Mouse (Mus musculus) retina, postnatal 1 day (tissue): ENCODE data around the gene Pik3r3.
A peak's percentile ranks its signal among the peaks of the same experiment; 100 is the strongest.

ENCODE experiments used
- DNase-seq: peaks from one replicate; pipeline ENCODE4 v3.0.0-alpha.2; 2012

The Pik3r3 gene

GRCm38 (mm10) chr4:116220071-116220650 is 1.3 kb upstream of the Pik3r3 start:
- DNase-seq, result peak; percentile 42

DNA sequence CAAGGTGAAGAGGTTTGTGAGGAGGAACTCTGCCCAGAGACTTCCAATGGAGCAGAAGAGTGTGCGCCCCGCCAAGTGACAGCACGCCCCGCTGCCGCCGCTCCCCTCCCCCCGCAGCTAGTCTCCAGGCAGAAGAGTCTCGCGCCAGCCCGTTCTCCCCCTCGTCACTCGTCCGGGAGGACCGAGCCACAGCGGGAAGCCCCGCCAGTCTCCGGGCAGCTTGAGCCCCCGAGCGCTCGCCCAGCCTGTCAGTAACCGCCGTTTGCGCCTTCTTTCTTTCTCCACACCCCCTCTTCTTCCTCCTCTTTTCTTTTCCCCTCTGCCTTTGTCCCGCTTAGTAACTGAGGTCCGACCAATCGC is 658 bp upstream of the Pik3r3 start:
- no peak for DNase-seq

GRCm38 (mm10) chr4:116221996-116222842 is 801 bp downstream of the Pik3r3 start:
- peak; percentile 48 for DNase-seq

- no peak for DNase-seq
These were observed 1.4 kb downstream of the Pik3r3 start for GRCm38 (mm10) chr4:116222843-116223119.

DNA sequence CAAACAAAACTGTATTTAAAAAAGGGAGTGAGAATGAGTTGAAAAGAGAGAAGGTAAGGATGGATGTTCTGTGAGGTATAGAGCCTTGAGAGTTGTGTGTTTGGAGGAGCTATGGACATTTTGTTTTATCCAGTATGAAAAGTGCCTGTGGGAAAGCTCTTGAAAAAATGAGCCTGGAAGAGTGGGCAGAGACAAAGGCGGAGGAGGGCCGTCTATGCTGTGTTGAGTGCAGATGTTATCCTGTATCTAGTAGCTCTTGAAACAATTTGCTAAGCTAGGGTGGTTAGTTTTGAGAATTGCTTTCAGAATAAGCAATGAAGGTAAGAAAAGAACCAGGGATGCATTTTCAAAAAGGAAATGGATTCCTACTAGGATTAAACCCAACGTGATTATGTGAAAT is 22.0 kb downstream of the Pik3r3 start:
- no peak for DNase-seq

GRCm38 (mm10) chr4:116244240-116244639 is 22.8 kb downstream of the Pik3r3 start:
- DNase-seq, result no peak

DNA sequence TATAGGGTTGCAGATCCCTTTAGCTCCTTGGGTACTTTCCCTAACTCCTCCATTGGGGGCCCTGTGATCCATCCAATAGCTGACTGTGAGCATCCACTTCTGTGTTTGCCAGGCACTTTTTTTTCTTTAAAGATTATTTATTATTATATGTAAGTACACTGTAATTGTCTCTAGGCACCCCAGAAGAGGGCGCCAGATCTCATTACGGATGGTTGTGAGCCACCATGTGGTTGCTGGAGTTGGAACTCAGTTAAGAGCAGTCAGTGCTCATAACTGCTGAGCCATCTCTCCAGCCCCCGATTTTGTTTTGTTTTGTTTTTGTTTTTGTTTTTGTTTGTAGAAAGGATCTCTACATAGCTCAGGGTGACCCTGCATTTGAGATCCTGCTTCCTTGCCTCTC is 24.5 kb downstream of the Pik3r3 start:
- DNase-seq, result peak; percentile 63

GRCm38 (mm10) chr4:116249986-116250385 is 28.6 kb downstream of the Pik3r3 start:
- DNase-seq, result no peak

DNA sequence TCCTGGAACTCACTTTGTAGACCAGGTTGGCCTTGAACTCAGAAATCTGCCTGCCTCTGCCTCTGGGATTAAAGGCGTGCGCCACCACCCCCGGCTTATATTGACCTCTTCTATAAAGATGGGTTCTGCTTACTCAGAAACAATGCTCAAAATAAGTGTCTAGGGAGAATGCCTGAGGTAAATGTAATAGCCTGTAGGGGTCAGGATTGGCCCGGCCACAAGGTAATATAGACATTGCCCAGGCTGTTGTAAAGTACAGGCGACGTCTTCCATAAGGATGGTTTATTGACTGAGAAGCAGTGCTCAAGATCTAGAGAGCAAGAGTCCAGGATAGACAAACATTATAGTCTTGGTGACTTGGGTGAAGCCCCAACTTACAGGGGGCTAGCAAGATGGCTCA is 46.8 kb downstream of the Pik3r3 start:
- no peak for DNase-seq

- DNase-seq, result peak; percentile 28
These were observed 60.8 kb downstream of the Pik3r3 start for GRCm38 (mm10) chr4:116282211-116282610.

- DNase-seq, result no peak
These were observed 70.1 kb downstream of the Pik3r3 start for GRCm38 (mm10) chr4:116291561-116291960.

DNA sequence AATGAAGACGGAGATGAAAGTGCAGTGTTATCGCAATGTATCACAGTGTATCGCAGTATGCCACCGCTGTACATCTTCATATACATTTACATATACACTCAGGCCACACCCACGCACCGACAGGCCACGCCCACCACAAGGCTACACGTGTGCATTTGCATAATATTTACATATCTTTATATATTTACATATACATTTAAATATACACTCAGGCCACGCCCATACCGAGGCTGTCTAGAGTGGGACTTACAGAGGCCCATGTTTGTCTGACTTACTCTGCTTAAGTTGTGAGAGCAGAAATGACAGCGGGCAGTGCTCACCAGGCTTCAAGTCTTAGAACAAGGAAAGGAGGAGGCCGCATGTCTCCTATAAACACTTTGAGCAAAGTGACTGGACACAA is 71.9 kb downstream of the Pik3r3 start:
- DNase-seq, result no peak

DNA sequence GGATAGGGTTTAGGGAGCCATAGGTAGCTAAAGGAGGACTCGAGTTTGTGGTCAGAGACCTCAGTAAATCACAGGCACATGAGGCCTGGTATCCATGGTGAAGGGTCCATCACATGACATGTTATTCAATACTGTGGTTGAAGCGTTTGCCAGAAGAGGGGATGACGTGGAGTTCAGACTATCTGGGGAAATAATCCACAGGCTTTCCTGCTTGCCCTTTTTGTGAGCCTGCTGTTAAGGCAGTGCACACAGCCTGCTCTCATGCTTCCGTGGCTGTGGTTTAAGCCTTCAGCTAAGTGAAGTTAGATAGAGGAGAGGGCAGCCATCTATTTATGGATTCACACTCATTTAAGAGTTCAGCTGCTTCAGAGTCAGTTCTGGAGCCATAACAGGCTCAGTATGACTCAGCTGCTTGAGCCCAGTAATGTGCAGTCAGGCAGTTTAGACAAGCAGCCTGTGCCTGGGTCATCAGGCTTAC is 79.5 kb downstream of the Pik3r3 start:
- no peak for DNase-seq

- no peak for DNase-seq
These were observed 83.1 kb downstream of the Pik3r3 start for GRCm38 (mm10) chr4:116304551-116304950.

GRCm38 (mm10) chr4:116317575-116317974 is 96.2 kb downstream of the Pik3r3 start:
- DNase-seq, result no peak

DNA sequence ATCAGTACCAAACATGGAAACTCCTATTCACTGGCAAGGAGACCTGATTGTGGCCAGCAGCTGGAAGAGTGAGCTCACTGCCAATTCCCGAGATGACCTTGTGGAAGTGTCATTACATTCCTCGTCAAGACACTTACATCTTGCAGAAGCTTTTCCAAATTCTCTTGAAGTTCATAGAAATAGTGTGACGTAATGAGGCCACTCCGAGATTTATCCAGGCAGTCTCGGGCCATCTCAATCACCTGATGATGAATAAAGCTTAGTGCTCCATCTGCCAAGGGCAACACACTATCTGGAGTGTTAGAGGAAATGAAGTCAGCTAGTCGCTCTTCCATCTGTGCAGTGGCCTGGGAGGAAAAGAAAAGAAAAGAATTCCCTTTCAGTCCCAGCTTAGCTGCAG is 100.7 kb downstream of the Pik3r3 start:
- DNase-seq, result no peak

DNA sequence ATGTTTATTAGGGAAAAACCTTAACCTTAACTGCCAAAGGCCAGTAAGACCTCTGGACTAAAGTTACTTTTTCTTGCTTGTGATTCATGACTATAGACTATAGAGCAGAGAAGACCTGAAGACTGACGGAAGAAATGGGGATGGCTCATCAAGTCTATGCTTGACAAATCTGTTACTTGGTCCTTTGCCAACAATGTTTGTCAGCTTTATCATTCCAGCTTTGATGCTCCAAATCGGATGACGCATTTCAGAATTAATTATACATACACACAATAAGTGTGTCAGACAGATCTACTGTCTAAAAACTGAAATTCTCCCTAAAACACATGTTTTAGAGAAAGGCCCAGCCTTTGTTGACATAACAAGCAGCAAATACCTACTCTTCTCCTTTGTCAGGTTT is 107.8 kb downstream of the Pik3r3 start:
- no peak for DNase-seq

GRCm38 (mm10) chr4:116336294-116336693 is 114.9 kb downstream of the Pik3r3 start:
- DNase-seq, result no peak

DNA sequence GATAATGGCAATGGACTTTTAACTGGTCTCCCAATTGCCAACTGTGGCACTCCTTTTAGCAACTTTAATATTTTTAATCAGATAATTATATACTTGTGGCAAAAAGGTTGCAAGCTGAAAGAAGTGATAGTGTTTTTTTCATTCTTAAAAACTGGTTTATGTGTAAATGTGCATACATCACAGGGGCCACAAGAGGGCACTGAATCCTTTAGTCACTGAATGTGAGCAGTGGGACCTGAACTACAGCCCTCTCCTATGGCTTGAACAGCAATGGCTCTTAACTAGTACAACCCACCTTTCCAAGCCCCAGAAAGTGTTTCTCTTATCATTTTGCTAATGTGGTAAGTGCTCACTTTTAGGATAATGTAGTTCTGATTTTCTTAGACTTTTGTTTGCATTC is 120.7 kb downstream of the Pik3r3 start:
- DNase-seq, result peak; percentile 66

GRCm38 (mm10) chr4:116352496-116352895 is 131.1 kb downstream of the Pik3r3 start:
- no peak for DNase-seq
